Mouse (Mus musculus) ES-E14 (cell line): ENCODE data around the gene Ndp. TPM values are rescaled to one million over a fixed set of nuclear protein-coding genes. Genes with fewer than 3 reads are reported as not detected.

Experiments used
- DNase-seq: peaks from one replicate; pipeline ENCODE4 v3.0.0-alpha.2; 2013; ENCODE audit warnings: low read depth, low spot score
- H3K27ac ChIP-seq: 2 replicates; pipeline ENCODE4 v1.5.1; 2012; ENCODE audit warnings: low read depth, mild to moderate bottlenecking, low read length, moderate library complexity, mixed read lengths; ENCODE audit not compliant: poor library complexity, insufficient read depth, severe bottlenecking
- H3K36me3 ChIP-seq: 2 replicates; pipeline ENCODE4 v1.6.1; 2012; ENCODE audit warnings: mild to moderate bottlenecking, low read length, moderate library complexity, mixed read lengths; ENCODE audit not compliant: control insufficient read depth, poor library complexity, insufficient read depth, severe bottlenecking
- H3K4me1 ChIP-seq, 2 experiments: fragments of 150-350 bp in 1 of 2; sonication (generic) in 1 of 2; 2 replicates each; pipeline ENCODE4 v1.6.1; 2012; ENCODE audit warnings: low read length in 2 of 2, mild to moderate bottlenecking in 1 of 2, mixed read lengths in 1 of 2; ENCODE audit not compliant: control insufficient read depth in 2 of 2, insufficient read depth in 2 of 2, poor library complexity in 1 of 2
- H3K4me3 ChIP-seq, 2 experiments: fragments of 150-350 bp in 1 of 2; sonication (generic) in 1 of 2; 2 replicates each; pipeline ENCODE4 v1.5.1; 2012; ENCODE audit warnings: low read length in 2 of 2, low read depth in 1 of 2, mild to moderate bottlenecking in 1 of 2, mixed read lengths in 1 of 2; ENCODE audit not compliant: insufficient read depth in 1 of 2, poor library complexity in 1 of 2, severe bottlenecking in 1 of 2
- H3K9ac ChIP-seq: 2 replicates; pipeline ENCODE4 v1.6.1; 2012; ENCODE audit warnings: low read depth, mild to moderate bottlenecking, low read length, mixed read lengths; ENCODE audit not compliant: poor library complexity, insufficient read depth, severe bottlenecking
- H3K9me3 ChIP-seq: fragments of 150-350 bp; sonication (generic); 2 replicates; pipeline ENCODE4 v1.6.1; 2012; ENCODE audit warnings: low read depth, mild to moderate bottlenecking, low read length; ENCODE audit not compliant: control insufficient read depth, insufficient read depth
- CHD2 ChIP-seq: IDR thresholded peaks from 2 replicates; pipeline ENCODE4 v1.6.1; 2014; ENCODE audit warnings: mild to moderate bottlenecking, low read depth, low read length, inconsistent platforms
- HCFC1 ChIP-seq: IDR thresholded peaks from 2 replicates; pipeline ENCODE4 v1.6.1; 2012; ENCODE audit warnings: low read length, inconsistent platforms, borderline replicate concordance; ENCODE audit not compliant: insufficient read depth
- MAFK ChIP-seq: IDR thresholded peaks from 2 replicates; pipeline ENCODE4 v1.6.1; 2014; ENCODE audit warnings: mild to moderate bottlenecking, low read depth, low read length, inconsistent platforms; ENCODE audit not compliant: insufficient read depth
- ZC3H11A ChIP-seq: IDR thresholded peaks from 2 replicates; pipeline ENCODE4 v1.6.1; 2012; ENCODE audit warnings: low read depth, mild to moderate bottlenecking, inconsistent platforms, low read length, borderline replicate concordance
- ZNF384 ChIP-seq: IDR thresholded peaks from 2 replicates; pipeline ENCODE4 v1.6.1; 2012; ENCODE audit warnings: low read depth, low read length, inconsistent platforms
- in situ Hi-C, 2 experiments: fragments of 600-800 bp; cut with MboI; formaldehyde crosslinking; loops; one replicate each; pipeline ENCODE4 v1.15.1; 2025; ENCODE audit warnings: low sequenced_read_pairs in 2 of 2, inconsistent platforms in 1 of 2; ENCODE audit not compliant: unreplicated experiment in 2 of 2
- total RNA-seq: library from RNA; depleted of rRNA; stranded (reverse); fragments of 300-350 nt; gene quantifications from 2 replicates; pipeline ENCODE4 v1.2.3, GENCODE M21; 2012; rRNA removed

Gene Ndp
- total RNA-seq = not detected in 2 replicates

GRCm38 (mm10) chrX:16911241-16911873 is at the start of gene Ndp:
TSS of gene Ndp (minus strand) at chrX:16911774.
- H3K4me3 ChIP-seq = no peak within 1 kb of the TSS
- TF ChIP-seq HCFC1 (no peak), ZNF384 (no peak), CHD2 (no peak), MAFK (no peak), ZC3H11A (no peak)
- H3K36me3 ChIP-seq = no peaks in the 10 kb centered on the region
- no peaks in the 10 kb centered on the region for H3K4me1 ChIP-seq
- no peaks in the 10 kb centered on the region for H3K9me3 ChIP-seq
- in situ Hi-C loops = no loop called here
- H3K27ac ChIP-seq = no peak within 1 kb of the TSS
- H3K9ac ChIP-seq = no peak within 1 kb of the TSS
- DNase-seq = no peak

GRCm38 (mm10) chrX:16954767-16955166 is 43.2 kb upstream of the Ndp start:
- no peak overlapping the region for H3K4me3 ChIP-seq
- H3K9ac ChIP-seq = no peak overlapping the region
- in situ Hi-C loops = no loop called here
- no peak overlapping the region for H3K27ac ChIP-seq
- H3K4me1 ChIP-seq = no peaks in the 10 kb centered on the region
- no peaks in the 10 kb centered on the region for H3K36me3 ChIP-seq
- DNase-seq = no peak
- no peaks in the 10 kb centered on the region for H3K9me3 ChIP-seq
- TF ChIP-seq ZC3H11A (no peak), ZNF384 (no peak), CHD2 (no peak), HCFC1 (no peak), MAFK (no peak)

- Histone ChIP-seq H3K36me3 (no peaks in the 10 kb centered on the region), H3K9ac (no peak overlapping the region), H3K4me1 (no peaks in the 10 kb centered on the region), H3K9me3 (no peaks in the 10 kb centered on the region), H3K27ac (no peak overlapping the region), H3K4me3 (no peak overlapping the region)
- no peak for DNase-seq
- TF ChIP-seq HCFC1 (no peak), ZNF384 (no peak), CHD2 (no peak), MAFK (no peak)
- in situ Hi-C loops = no loop called here
Measured at GRCm38 (mm10) chrX:16918006-16918405, 6.4 kb upstream of the Ndp start.

- no peak for DNase-seq
- H3K4me3 ChIP-seq = no peak overlapping the region
- H3K4me1 ChIP-seq = no peaks in the 10 kb centered on the region
- H3K27ac ChIP-seq = no peak overlapping the region
- in situ Hi-C loops = no loop called here
- H3K9ac ChIP-seq = no peak overlapping the region
- no peaks in the 10 kb centered on the region for H3K9me3 ChIP-seq
- TF ChIP-seq HCFC1 (no peak), ZC3H11A (no peak), MAFK (no peak), ZNF384 (no peak), CHD2 (no peak)
- H3K36me3 ChIP-seq = no peaks in the 10 kb centered on the region
Measured at GRCm38 (mm10) chrX:16913118-16913517, 1.5 kb upstream of the Ndp start.

GRCm38 (mm10) chrX:16911911-16912310 is 337 bp upstream of the Ndp start:
- TF ChIP-seq ZC3H11A (no peak), HCFC1 (no peak), CHD2 (no peak)
- Histone ChIP-seq H3K4me1 (no peaks in the 10 kb centered on the region), H3K36me3 (no peaks in the 10 kb centered on the region), H3K4me3 (no peak overlapping the region), H3K9ac (no peak overlapping the region), H3K27ac (no peak overlapping the region), H3K9me3 (no peaks in the 10 kb centered on the region)
- DNase-seq = no peak
- in situ Hi-C loops = no loop called here
